Mouse (Mus musculus) myocyte (in vitro differentiated cells): ENCODE data around the gene Hecw2.

ENCODE experiments used
- MAX ChIP-seq: IDR thresholded peaks from one replicate; pipeline ENCODE4 v1.6.1; 2011; ENCODE audit warnings: low read depth, mild to moderate bottlenecking, control low read depth
- MYOD1 ChIP-seq, 3 experiments: IDR thresholded peaks; one replicate each; pipeline ENCODE4 v1.6.1; 2011; ENCODE audit warnings: control low read depth in 2 of 3, low read depth in 2 of 3, mild to moderate bottlenecking in 2 of 3, moderate library complexity in 1 of 3; ENCODE audit not compliant: insufficient read length in 2 of 3, control insufficient read depth in 1 of 3
- MYOG ChIP-seq, 3 experiments: IDR thresholded peaks; one replicate each; pipeline ENCODE4 v1.6.1; 2011; ENCODE audit warnings: control low read depth in 2 of 3, low read depth in 2 of 3, mild to moderate bottlenecking in 2 of 3; ENCODE audit not compliant: insufficient read length in 2 of 3, control insufficient read depth in 1 of 3, insufficient read depth in 1 of 3
- POLR2A ChIP-seq: IDR thresholded peaks from one replicate; pipeline ENCODE4 v1.6.1; 2011; ENCODE audit warnings: low read depth, mild to moderate bottlenecking, control low read depth, moderate library complexity; ENCODE audit not compliant: insufficient read length
- POLR2AphosphoS2 ChIP-seq: IDR thresholded peaks from one replicate; pipeline ENCODE4 v1.6.1; 2011; ENCODE audit warnings: low read depth, control low read depth; ENCODE audit not compliant: insufficient read length
- SRF ChIP-seq: IDR thresholded peaks from one replicate; pipeline ENCODE4 v1.6.1; 2011; ENCODE audit warnings: low read depth; ENCODE audit not compliant: control insufficient read depth, insufficient read length
- TCF12 ChIP-seq: IDR thresholded peaks from one replicate; pipeline ENCODE4 v1.6.1; 2011; ENCODE audit warnings: mild to moderate bottlenecking, control low read depth; ENCODE audit not compliant: poor library complexity, insufficient read depth, severe bottlenecking
- TCF3 ChIP-seq: IDR thresholded peaks from one replicate; pipeline ENCODE4 v1.6.1; 2011; ENCODE audit warnings: low read depth, control low read depth; ENCODE audit not compliant: insufficient read length
- USF1 ChIP-seq: IDR thresholded peaks from one replicate; pipeline ENCODE4 v1.6.1; 2011; ENCODE audit warnings: low read depth, mild to moderate bottlenecking, control low read depth, moderate library complexity

GRCm38 (mm10) chr1:53860611-53861010 lies 334.4 kb downstream of the Hecw2 start:
- TF ChIP-seq POLR2A (no peak), TCF3 (no peak), MYOG (IDR thresholded peaks at IDR 0.05; ENCODE audit: control insufficient read depth in 1 of 3, insufficient read depth in 1 of 3, insufficient read length in 2 of 3, low read depth in 2 of 3) (no peak), MAX (no peak), MYOD1 (IDR thresholded peaks at IDR 0.05; ENCODE audit: control insufficient read depth in 1 of 3, insufficient read length in 2 of 3, low read depth in 2 of 3) (no peak), USF1 (no peak), SRF (no peak), TCF12 (no peak), POLR2AphosphoS2 (no peak)
